Mouse (Mus musculus) stomach, postnatal 0 days (tissue): ENCODE measurements at regions not wholly inside any gene's neighbourhood (a gene's known extent, or its start where the extent isn't known, plus 50 kb on each side); places are given as distances from the start of the nearest gene placed in this dataset.

ENCODE experiments used
- CTCF ChIP-seq: IDR thresholded peaks from 2 replicates; pipeline ENCODE4 v1.5.1; 2016; ENCODE audit warnings: antibody characterized with exemption, low read depth, mild to moderate bottlenecking, moderate library complexity
- EP300 ChIP-seq: optimal IDR thresholded peaks from 2 replicates; pipeline ENCODE3; 2016; ENCODE audit warnings: antibody characterized with exemption

DNA sequence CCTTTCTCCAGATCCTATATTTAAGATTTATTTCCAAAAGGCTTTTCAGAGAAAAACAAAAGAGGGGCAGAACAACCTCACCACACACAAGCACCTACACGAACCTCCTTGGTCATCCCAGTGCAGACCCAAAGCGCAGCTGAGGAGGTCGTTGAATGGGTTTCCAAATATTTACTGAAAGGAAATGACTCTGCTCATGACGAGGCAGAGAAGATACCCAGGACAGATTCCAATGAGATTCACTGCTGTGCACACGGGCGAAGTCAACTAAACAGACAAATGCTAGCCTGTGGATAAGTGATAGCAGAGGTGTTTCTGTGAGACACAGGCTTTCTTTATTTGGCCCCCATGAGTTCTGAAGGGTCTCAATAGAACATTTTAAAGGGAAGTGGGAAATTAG lies 70.7 kb upstream of the Gm47985 start:
- TF ChIP-seq CTCF (no peak), EP300 (no peak)
